Mouse (Mus musculus) forebrain, embryonic 11.5 days (tissue): ENCODE measurements at regions not wholly inside any gene's neighbourhood (a gene's known extent, or its start where the extent isn't known, plus 50 kb on each side); places are given as distances from the start of the nearest gene placed in this dataset.

Source experiments
- ATAC-seq: fragments of 200-750 bp; cut with Nextera tagmentation; replicated peaks from 2 replicates; pipeline ENCODE4 v1.8.0; 2017; ENCODE audit warnings: moderate TSS enrichment; ENCODE audit not compliant: low FRiP score
- DNase-seq: peaks from one replicate; pipeline ENCODE4 v3.0.0-alpha.2; 2017; ENCODE audit warnings: low spot score
- H3K27ac ChIP-seq: fragments of 300-500 bp; sonication (generic); 2 replicates; pipeline ENCODE4 v1.5.1; 2014; ENCODE audit warnings: low read depth, low read length
- H3K27me3 ChIP-seq: fragments of 300-500 bp; sonication (generic); 2 replicates; pipeline ENCODE4 v1.6.1; 2014; ENCODE audit warnings: mild to moderate bottlenecking, low read length, mixed read lengths; ENCODE audit not compliant: control insufficient read depth, insufficient read depth
- H3K36me3 ChIP-seq: fragments of 300-500 bp; sonication (generic); 2 replicates; pipeline ENCODE4 v1.6.1; 2014; ENCODE audit warnings: mild to moderate bottlenecking, low read length, moderate library complexity, mixed read lengths; ENCODE audit not compliant: control insufficient read depth, insufficient read depth
- H3K4me1 ChIP-seq: fragments of 300-500 bp; sonication (generic); replicated peaks from 2 replicates; pipeline ENCODE4 v1.6.1; 2014; ENCODE audit warnings: low read length, mixed read lengths; ENCODE audit not compliant: control insufficient read depth, insufficient read depth
- H3K4me2 ChIP-seq: fragments of 300-500 bp; sonication (generic); 2 replicates; pipeline ENCODE4 v1.6.1; 2014; ENCODE audit warnings: low read depth, mild to moderate bottlenecking, low read length, moderate library complexity, mixed read lengths; ENCODE audit not compliant: severe bottlenecking
- H3K4me3 ChIP-seq: fragments of 300-500 bp; sonication (generic); 2 replicates; pipeline ENCODE4 v1.5.1; 2014; ENCODE audit warnings: low read depth, low read length
- H3K9ac ChIP-seq: fragments of 300-500 bp; sonication (generic); 2 replicates; pipeline ENCODE4 v1.6.1; 2014; ENCODE audit warnings: low read length
- H3K9me3 ChIP-seq: fragments of 300-500 bp; sonication (generic); 2 replicates; pipeline ENCODE4 v1.6.1; 2016; ENCODE audit warnings: low read length, mixed read lengths; ENCODE audit not compliant: control insufficient read depth
- WGBS: fragments of 180-500 bp; shearing (Covaris S2); extraction: QIAGEN DNeasy Blood & Tissue Kit; methylation state at CpG from one replicate; pipeline ENCODE4 v1.1.7; 2014; 5-methylcytosine and 5-hydroxymethylcytosine counted together

GRCm38 (mm10) chr5:91692292-91692691, 174.9 kb downstream of the Parm1 start:
- DNase-seq (no peak), ATAC-seq (no peak)
- Histone ChIP-seq H3K4me2 (no peak overlapping the region), H3K36me3 (no peaks in the 10 kb centered on the region), H3K27ac (no peak overlapping the region), H3K27me3 (no peaks in the 10 kb centered on the region), H3K9ac (no peak overlapping the region), H3K4me3 (no peak overlapping the region), H3K4me1 (peaks cover 3% of the 10 kb centered on the region; the same call in 1 of the 2 replicates), H3K9me3 (no peaks in the 10 kb centered on the region)
- WGBS = 12% methylated on average over 6 of the region's 6 CpGs

- H3K36me3 ChIP-seq = no peaks in the 10 kb centered on the region
- H3K4me1 ChIP-seq = no peaks in the 10 kb centered on the region
- H3K4me2 ChIP-seq = no peak overlapping the region
- DNase-seq = no peak
- WGBS = 85% methylated on average over 6 of the region's 6 CpGs
- no peak overlapping the region for H3K27ac ChIP-seq
- H3K9ac ChIP-seq = no peak overlapping the region
- H3K27me3 ChIP-seq = no peaks in the 10 kb centered on the region
- H3K9me3 ChIP-seq = no peaks in the 10 kb centered on the region
- no peak for ATAC-seq
- no peak overlapping the region for H3K4me3 ChIP-seq
These were observed 161.3 kb downstream of the Parm1 start for GRCm38 (mm10) chr5:91678727-91679126.
